Mouse (Mus musculus) thymus, postnatal 25 days (tissue): Measurements from ENCODE around the gene Hs3st3b1.

Experiments used
- DNase-seq: peaks from one replicate; pipeline ENCODE4 v3.0.0; 2022

The Hs3st3b1 gene

GRCm38 (mm10) chr11:63922091-63922621 lies at the start of gene Hs3st3b1:
Hs3st3b1 (minus strand) TSS chr11:63922290.
- peak; percentile 89 for DNase-seq

GRCm38 (mm10) chr11:63971462-63971861 lies 49.4 kb upstream of the Hs3st3b1 start:
- no peak for DNase-seq

- DNase-seq = no peak
These were observed 48.7 kb upstream of the Hs3st3b1 start for GRCm38 (mm10) chr11:63970818-63971217.

GRCm38 (mm10) chr11:63969205-63969910 lies 47.3 kb upstream of the Hs3st3b1 start:
- no peak for DNase-seq

- DNase-seq = no peak
These were observed 46.4 kb upstream of the Hs3st3b1 start for GRCm38 (mm10) chr11:63968388-63969035.

DNA sequence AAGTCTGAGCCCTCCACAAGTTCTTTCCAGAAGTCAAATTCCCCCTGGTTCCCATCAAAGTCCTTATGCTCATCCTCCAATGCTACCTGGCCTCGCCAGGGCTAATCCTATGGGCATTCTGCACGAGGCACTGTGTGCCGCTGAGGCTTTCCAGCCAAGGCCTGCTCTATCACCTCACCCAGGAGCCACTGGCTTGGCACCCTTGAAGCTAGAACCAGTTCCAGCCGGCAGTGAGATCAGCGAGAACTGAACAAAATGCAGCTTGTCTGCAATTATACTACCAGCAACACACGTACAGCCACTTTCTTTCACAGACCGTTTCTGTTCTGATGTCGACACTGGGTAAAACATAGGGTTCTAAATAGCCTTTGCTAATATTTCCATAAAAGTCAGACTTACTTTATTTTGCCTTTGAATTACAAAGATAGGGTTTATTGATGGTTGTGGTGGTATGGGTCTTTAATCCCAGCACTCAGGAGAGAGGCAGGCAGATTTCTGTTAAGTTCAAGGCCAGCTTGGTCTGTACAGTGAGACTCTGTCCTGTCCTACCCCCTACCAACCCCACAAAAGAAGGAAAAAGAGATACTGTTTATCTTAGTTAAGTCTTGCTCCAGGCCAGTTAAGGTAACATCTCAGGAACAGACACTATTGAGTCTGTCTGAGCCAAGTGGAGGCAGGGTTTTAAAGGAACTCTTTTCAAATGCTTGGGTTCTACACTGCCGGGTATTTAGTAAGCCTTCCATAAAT lies 45.7 kb upstream of the Hs3st3b1 start:
- DNase-seq = no peak

DNA sequence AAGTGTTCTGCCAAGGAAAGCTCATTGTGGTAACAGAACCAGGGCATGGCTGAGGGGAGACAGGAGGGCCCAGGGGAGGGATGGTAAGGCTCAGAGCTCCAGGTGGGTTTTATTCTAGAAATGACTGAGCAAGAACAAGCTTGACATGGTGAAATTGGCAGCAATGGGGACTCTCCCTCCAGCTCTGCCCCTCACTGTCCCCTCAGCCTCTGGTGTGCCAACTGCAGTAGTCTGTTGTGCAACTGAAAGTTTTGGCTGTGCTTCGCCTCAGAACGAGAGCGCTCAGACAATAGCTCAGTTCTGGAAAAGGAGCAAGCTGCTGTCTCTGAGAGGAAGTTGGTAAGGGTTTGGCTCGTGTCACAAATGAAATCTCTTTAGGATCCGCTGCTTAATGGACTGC lies 43.3 kb upstream of the Hs3st3b1 start:
- DNase-seq = no peak

GRCm38 (mm10) chr11:63957207-63957606 lies 35.1 kb upstream of the Hs3st3b1 start:
- DNase-seq = peak; percentile 33

DNA sequence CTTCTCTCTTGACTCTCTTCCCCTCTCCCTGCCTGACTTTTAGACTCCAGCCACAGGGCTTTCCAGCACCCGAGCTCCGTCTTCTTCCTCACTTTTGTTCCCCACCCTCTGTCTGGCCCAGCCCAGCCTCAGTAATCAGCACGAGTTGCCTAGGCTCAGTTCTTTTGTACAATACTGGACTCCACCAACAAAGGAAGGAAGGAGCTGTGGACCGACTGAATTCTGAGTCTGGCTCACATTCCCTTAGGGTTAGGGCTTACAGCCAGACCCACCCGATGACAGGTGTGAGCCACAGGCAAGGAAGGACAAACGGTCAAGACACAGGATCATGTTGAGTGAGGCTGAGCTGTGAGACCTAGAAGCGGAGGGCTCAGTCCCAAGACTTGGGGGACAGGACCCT lies 34.7 kb upstream of the Hs3st3b1 start:
- DNase-seq = no peak

- DNase-seq = no peak
These were observed 31.8 kb upstream of the Hs3st3b1 start for GRCm38 (mm10) chr11:63953887-63954286.

DNA sequence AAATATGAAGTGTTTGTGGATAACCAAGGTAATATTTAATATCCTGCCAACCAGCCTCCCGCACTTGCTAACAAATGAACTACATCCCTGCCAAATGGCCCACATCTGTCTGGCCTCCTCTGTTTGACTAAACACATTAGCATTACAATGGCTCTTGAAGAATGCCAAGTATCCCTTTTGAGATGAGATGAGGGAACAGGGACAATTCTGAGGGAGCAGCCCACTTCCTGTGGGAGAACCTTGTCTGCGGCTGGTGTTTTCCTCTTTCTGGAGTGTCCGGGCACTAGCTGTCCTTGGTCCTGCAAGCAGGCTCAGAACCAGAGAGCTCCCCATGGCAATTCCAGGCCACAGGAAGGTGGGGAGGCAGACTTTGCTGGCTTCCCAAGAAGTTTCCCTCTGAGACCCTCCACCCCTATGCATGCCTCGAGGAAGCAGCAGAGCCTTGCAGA lies 30.7 kb upstream of the Hs3st3b1 start:
- no peak for DNase-seq

DNA sequence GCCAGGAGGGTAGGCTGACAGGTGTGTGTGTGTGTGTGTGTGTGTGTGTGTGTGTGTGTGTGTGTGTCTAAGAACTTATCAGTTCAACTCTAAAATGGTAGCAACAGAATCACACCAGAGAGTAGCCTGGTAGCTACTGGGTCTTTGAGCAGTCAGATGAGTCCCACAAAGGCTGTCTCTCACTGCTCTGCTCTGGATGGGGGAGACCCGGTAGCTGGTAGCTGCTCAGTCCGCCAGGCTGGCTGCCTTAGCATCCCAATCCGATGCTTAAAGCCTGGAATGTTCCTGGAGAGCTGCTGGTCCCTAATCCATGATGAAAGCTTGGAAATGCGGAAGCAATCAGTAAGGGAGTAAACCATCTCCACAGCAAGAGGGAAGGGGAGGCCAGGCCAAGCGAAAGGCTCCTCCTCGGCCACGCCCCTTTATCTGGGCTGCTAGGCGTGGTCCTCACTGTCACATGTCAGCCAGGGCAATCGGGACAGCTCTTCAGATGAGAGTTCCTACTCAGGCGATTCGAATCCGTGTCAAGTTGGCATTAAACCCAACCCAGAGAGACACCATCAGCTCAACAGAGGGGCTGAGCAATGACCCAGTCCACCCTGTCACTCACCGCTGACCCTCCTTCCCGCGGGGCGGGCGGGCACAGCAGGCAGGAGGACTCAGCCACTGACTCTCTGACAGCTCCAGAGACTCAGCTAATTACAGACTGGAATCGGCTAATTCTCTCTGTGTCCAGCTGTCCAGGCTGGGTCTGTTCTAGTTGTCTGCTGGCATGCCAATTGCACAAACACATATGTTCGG lies 29.9 kb upstream of the Hs3st3b1 start:
- DNase-seq = no peak

- DNase-seq = no peak
These were observed 26.3 kb upstream of the Hs3st3b1 start for GRCm38 (mm10) chr11:63948371-63948770.

DNA sequence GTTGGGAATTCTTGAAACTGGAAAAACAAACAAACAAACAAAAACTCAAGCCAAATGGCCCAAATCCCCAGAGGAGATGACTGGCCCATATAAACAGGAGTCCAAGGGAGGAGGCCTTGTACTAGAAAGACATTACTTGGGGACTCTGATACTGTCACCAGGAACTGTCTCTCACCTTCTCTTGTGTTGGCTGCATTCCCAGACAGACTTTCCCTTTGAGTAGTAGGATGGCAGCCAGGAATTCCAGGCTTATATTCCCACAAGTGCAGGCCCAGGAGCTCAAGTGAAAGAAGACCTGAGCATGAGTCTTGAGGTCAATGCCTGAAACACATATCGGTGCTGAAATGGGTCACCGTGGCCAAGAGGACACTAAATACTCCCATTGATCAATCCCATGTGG lies 24.9 kb upstream of the Hs3st3b1 start:
- DNase-seq = no peak

DNA sequence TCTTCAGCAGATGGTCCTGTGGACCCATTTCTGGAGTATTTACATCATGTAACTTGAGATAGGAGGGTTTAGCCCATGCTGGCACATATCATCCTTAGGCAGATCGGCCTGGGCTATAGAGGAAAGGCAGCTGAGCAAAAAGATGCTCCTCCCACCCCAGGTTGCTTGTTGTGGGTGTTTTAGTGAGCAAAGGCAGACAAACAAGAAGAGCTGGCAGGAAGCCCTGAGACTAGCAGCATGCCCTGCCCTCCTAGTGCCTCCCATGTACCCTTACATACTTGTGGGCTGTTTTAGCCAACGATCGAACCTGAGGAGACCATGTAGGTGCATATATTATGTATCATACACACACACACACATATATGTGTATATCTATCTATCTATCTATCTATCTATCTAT lies 21.9 kb upstream of the Hs3st3b1 start:
- no peak for DNase-seq

- no peak for DNase-seq
These were observed 21.3 kb upstream of the Hs3st3b1 start for GRCm38 (mm10) chr11:63943268-63943890.

DNA sequence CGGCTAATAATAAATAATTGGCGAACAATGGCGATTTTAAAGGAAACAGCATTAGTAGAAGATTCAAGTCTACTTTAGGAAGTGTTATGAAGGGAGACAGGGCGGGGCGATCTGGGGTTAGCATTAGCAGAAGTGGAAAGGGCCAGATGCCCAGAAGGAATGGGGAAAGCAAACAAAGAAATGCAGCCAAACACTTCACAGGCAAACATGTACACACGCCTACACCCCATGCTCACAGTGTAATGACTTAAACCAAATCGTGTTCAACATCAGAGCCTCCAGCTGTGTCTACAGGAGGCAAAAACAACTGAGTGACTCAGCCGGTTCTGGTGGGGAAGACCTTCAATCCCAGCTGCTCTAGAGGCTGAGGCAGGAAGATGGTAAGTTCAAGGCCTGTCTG lies 20.1 kb upstream of the Hs3st3b1 start:
- DNase-seq = no peak

DNA sequence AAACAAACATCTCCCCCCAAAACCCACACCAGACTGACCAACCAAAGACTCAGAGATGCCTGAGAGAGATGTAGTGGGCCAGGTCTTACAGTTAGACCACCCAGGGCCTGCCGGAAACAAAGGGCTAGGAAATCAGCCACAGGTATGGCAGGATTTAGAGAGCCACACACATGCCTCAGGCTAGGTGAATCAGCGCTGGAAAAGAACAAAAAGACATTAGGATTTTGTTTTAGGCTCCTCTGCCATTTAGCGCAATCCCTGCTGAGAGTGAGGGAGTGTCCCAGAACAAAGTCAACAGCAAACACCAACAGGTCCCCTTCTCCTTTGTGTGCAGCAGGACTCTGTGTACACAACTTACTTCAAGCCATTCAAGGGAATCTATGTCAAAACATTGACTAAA lies 14.6 kb upstream of the Hs3st3b1 start:
- DNase-seq = no peak

DNA sequence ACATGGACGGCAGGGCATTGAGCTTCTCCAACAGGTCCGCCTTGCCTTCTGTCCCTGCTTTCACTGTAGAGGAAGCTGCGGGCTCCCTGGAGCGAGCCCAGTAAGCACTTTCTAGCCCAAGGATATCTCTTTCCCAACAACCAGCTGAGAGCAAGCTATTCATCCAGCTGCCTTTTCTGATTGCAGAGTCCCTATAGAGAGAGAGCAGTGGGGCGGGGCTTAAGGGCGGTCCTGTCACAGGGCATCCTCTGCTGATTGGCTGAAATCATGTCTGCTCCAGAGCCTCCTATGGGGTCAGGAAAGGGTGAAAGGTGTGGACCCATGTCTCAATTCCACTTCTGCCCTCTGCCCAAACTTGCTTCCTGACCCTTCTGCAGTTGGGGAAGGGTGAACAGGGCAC lies 4.8 kb upstream of the Hs3st3b1 start:
- no peak for DNase-seq

GRCm38 (mm10) chr11:63925161-63925582 lies 3.1 kb upstream of the Hs3st3b1 start:
- peak; percentile 79 for DNase-seq

DNA sequence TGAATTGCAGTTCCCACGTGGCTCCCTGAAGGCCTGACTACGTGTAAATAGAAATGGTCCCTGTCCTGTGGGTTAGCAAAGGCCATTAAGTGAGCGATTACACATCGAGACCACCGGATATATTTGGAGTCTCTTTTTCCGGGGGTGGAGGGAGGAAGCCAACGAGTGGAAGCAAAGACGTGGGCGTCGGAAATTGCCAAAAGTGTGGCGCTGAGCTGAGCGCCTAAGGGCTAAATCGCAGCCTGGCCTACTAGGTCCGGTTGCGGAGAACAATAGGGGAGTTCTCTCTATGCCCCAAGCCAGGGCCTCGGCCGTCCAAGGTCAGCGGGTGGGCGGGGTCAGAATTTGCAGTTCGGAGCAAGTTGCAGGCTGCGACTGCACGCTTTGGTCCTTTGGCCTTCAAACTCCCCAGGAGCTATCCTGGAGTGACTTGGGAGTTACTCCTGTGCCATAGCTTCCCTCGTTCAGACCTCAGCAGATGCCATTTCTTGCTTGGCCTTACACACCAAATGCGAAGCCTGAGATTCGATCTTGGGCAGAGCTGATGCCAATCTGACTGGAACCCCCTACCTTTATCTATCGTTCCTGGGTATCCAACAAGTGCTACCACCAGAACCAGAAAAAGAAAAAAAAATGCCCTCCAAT lies 2.3 kb upstream of the Hs3st3b1 start:
- peak; percentile 28 for DNase-seq

DNA sequence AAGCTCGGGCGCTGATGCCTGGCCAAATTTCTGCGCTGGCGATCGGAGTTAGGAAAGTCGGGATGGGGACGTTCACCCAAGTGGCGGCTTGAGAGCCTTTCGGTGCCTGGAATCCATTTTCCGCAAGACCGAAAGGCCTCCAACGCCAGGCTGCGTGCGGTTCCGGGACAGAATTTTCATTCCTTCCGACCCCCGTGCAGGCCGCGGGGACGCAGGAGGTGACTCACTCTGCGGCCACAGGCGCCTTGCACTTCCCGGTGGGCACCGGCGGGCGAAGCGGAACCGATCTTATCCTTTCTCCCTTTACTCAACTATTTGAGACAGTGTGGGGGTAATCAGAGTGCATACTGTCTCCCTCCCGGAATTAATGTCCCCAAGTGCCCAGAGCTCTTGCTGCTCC lies 1.3 kb upstream of the Hs3st3b1 start:
- no peak for DNase-seq
